In the genomic region with DNA sequence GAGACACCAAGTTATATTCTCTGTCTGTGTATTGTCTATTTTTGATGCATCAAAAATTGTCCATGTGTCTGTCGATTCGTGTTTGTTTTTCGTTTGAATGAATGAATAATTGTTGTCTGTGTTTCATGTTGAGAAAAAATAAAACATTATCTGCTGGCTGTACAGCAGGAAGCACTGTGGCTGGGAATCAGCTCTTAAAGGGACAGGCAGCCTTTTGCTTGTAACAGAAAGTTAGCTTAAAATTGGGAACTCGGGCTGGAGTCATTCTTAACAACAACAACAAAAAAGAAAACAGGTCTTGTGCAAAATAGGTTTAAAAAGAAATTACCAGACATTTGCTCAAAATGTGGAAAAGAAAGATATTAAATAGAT, we compare ENCODE assay signal across 9 mouse cellular contexts. TPM values are rescaled to one million over a fixed set of nuclear protein-coding genes. Genes with fewer than 3 reads are reported as not detected.
DNase-seq lines count a peak whose midpoint lies in the region; ATAC-seq and TF ChIP-seq lines count a peak whose summit lies in the region.
"Had no signal": no experiment of that assay in that cellular context is flagged by ENCODE, and none has a peak within 500 bp of the region (broad histone marks: within the 10 kb centered on the region; RNA-seq: fewer than 3 reads in every experiment).

No protein-coding gene starts in this region.

- no peak for TF ChIP-seq EP300 in lung, postnatal 0 days (IDR thresholded peaks at IDR 0.05)

- WGBS in lung, postnatal 0 days, result under 1% methylated on average over 4 of the region's 4 CpGs
- 0% methylated on average over 4 of the region's 4 CpGs for WGBS in forebrain, postnatal 0 days
- 0% methylated on average over 4 of the region's 4 CpGs for WGBS in limb, embryonic 13.5 days
- WGBS in olfactory bulb, adult 2 months, result under 1% methylated on average over 4 of the region's 4 CpGs

- no peak overlapping the region for H3K9ac ChIP-seq in lung, postnatal 0 days (replicated peaks; ENCODE audit: low read depth)
- peak overlapping the region; percentile 53 for H3K9ac ChIP-seq in forebrain, postnatal 0 days
- H3K9ac ChIP-seq in limb, embryonic 13.5 days, result peak overlapping the region; percentile 80; the same call in 1 of the 2 replicates

- intact Hi-C loops in left cerebral cortex, postnatal 36 days (cut with DNase I), result no loop called here

- H3K4me1 ChIP-seq in lung, postnatal 0 days (ENCODE audit: insufficient read depth, low read depth, low read length), result no peaks in the 10 kb centered on the region; the same call in 1 of the 2 replicates
- no peaks in the 10 kb centered on the region; the same call in 1 of the 2 replicates for H3K4me1 ChIP-seq in forebrain, postnatal 0 days (ENCODE audit: insufficient read depth)
- no peaks in the 10 kb centered on the region for H3K4me1 ChIP-seq in limb, embryonic 13.5 days
- 0 out of 2 replicates have a peak, but pooled peaks cover 2% of the 10 kb centered on the region for H3K4me1 ChIP-seq in olfactory bulb, adult 2 months (ENCODE audit: control insufficient read depth, insufficient read depth, low read length)

- peak overlapping the region; percentile 56 for H3K4me3 ChIP-seq in lung, postnatal 0 days (ENCODE audit: low read depth, low read length)
- peak overlapping the region; percentile 77 for H3K4me3 ChIP-seq in forebrain, postnatal 0 days (ENCODE audit: low read depth, low read length)
- H3K4me3 ChIP-seq in limb, embryonic 13.5 days, result peak overlapping the region; percentile 66
- peak overlapping the region; percentile 55 for H3K4me3 ChIP-seq in olfactory bulb, adult 2 months (ENCODE audit: insufficient read depth, low read depth, low read length)

- ATAC-seq in lung, postnatal 0 days, result peak; percentile 43; the same call in 1 of the 2 replicates
- peak; percentile 65 for ATAC-seq in forebrain, postnatal 0 days
- ATAC-seq in limb, embryonic 13.5 days (ENCODE audit: low FRiP score, low read depth), result peak; percentile 51

- H3K27me3 ChIP-seq in lung, postnatal 0 days (replicated peaks; ENCODE audit: insufficient read depth, low read length), result no peaks in the 10 kb centered on the region
- no peaks in the 10 kb centered on the region for H3K27me3 ChIP-seq in forebrain, postnatal 0 days (ENCODE audit: insufficient read depth, low read length)
- H3K27me3 ChIP-seq in limb, embryonic 13.5 days, result no peaks in the 10 kb centered on the region

- no peak for TF ChIP-seq POLR2A in olfactory bulb, adult 2 months (IDR thresholded peaks at IDR 0.05; ENCODE audit: insufficient read depth, low read depth, low read length)

- no peak for TF ChIP-seq CTCF in lung, postnatal 0 days (IDR thresholded peaks at IDR 0.05)
- TF ChIP-seq CTCF in forebrain, postnatal 0 days (IDR thresholded peaks at IDR 0.05; ENCODE audit: low read depth), result no peak
- no peak for TF ChIP-seq CTCF in olfactory bulb, adult 2 months (IDR thresholded peaks at IDR 0.05; ENCODE audit: insufficient read depth, low read depth, low read length)

- H3K9me3 ChIP-seq in lung, postnatal 0 days (ENCODE audit: low read length), result no peaks in the 10 kb centered on the region
- H3K9me3 ChIP-seq in forebrain, postnatal 0 days (ENCODE audit: low read length), result no peaks in the 10 kb centered on the region
- H3K9me3 ChIP-seq in limb, embryonic 13.5 days, result no peaks in the 10 kb centered on the region

- DNase-seq in lung, postnatal 0 days (ENCODE audit: low spot score), result no peak
- DNase-seq in lung, postnatal 4 days, result no peak
- no peak for DNase-seq in forebrain, postnatal 0 days
- no peak for DNase-seq in spleen, adult 18-20 months
- no peak for DNase-seq in left cerebral cortex, postnatal 36 days (ENCODE audit: low spot score in 2 of 2)
- no peak for DNase-seq in layer of hippocampus, postnatal 25 days (ENCODE audit: extremely low spot score in 1 of 2, low spot score in 1 of 2)

- H3K27ac ChIP-seq in lung, postnatal 0 days (ENCODE audit: low read length), result no peak overlapping the region
- no peak overlapping the region for H3K27ac ChIP-seq in forebrain, postnatal 0 days (ENCODE audit: low read depth, low read length)
- H3K27ac ChIP-seq in limb, embryonic 13.5 days, result peak overlapping the region; percentile 94; the same call in 1 of the 2 replicates
- no peak overlapping the region for H3K27ac ChIP-seq in olfactory bulb, adult 2 months (ENCODE audit: insufficient read depth, low read depth, low read length)

- H3K36me3 ChIP-seq in lung, postnatal 0 days (ENCODE audit: insufficient read depth, low read length), result no peaks in the 10 kb centered on the region
- H3K36me3 ChIP-seq in forebrain, postnatal 0 days (ENCODE audit: insufficient read depth), result no peaks in the 10 kb centered on the region
- H3K36me3 ChIP-seq in limb, embryonic 13.5 days, result peaks cover 7% of the 10 kb centered on the region

- peak overlapping the region; percentile 96 for H3K4me2 ChIP-seq in lung, postnatal 0 days (replicated peaks; ENCODE audit: low read depth, low read length)
- peak overlapping the region; percentile 79 for H3K4me2 ChIP-seq in forebrain, postnatal 0 days (ENCODE audit: low read depth)
- H3K4me2 ChIP-seq in limb, embryonic 13.5 days (replicated peaks), result peak overlapping the region; percentile 75

RNA-seq across cellular contexts. Expression of gene Olfr725, which starts 22.5 kb away (rescaled TPM):
- polyA plus RNA-seq in lung, postnatal 0 days (2015; fragmentation: Nextera tagmentation; extraction: Ambion mirVana), result not detected in 2 replicates
- not detected in 2 replicates for total RNA-seq in forebrain, postnatal 0 days (2014; rRNA removed)
- not detected in 2 replicates for polyA plus RNA-seq in forebrain, postnatal 0 days (2015; fragmentation: Nextera tagmentation; extraction: Ambion mirVana)
- polyA plus RNA-seq in limb, embryonic 13.5 days (2015; fragmentation: Nextera tagmentation; extraction: Ambion mirVana), result not detected in 2 replicates
- polyA plus RNA-seq in olfactory bulb, adult 2 months (2012; ENCODE audit: insufficient read depth, insufficient read length, low replicate concordance, missing spikeins), result not detected in 2 replicates
- total RNA-seq in left cerebral cortex, postnatal 36 days (2021), result not detected
- total RNA-seq in layer of hippocampus, postnatal 25 days (2021), result not detected
- polyA plus RNA-seq: lung, adult 2 months had no signal

RNA-seq across cellular contexts. Expression of gene Olfr726, which starts 28.0 kb away (rescaled TPM):
- not detected in 2 replicates for polyA plus RNA-seq in lung, postnatal 0 days (2015; fragmentation: Nextera tagmentation; extraction: Ambion mirVana)
- total RNA-seq in forebrain, postnatal 0 days (2014; rRNA removed), result not detected in 2 replicates
- not detected in 2 replicates for polyA plus RNA-seq in forebrain, postnatal 0 days (2015; fragmentation: Nextera tagmentation; extraction: Ambion mirVana)
- polyA plus RNA-seq in limb, embryonic 13.5 days (2015; fragmentation: Nextera tagmentation; extraction: Ambion mirVana), result not detected in 2 replicates
- polyA plus RNA-seq in olfactory bulb, adult 2 months (2012; ENCODE audit: insufficient read depth, insufficient read length, low replicate concordance, missing spikeins), result not detected in 2 replicates
- not detected for total RNA-seq in left cerebral cortex, postnatal 36 days (2021)
- total RNA-seq in layer of hippocampus, postnatal 25 days (2021), result not detected
- polyA plus RNA-seq: lung, adult 2 months had no signal
